Mouse (Mus musculus) embryonic facial prominence, embryonic 15.5 days (tissue): ENCODE results near the gene 6030498E09Rik. TPM values are rescaled to one million over a fixed set of nuclear protein-coding genes. Genes with fewer than 3 reads are reported as not detected.

ENCODE experiments used
- ATAC-seq: fragments of 200-750 bp; cut with Nextera tagmentation; 2 replicates; pipeline ENCODE4 v1.8.0; 2017; ENCODE audit warnings: low read depth, moderate TSS enrichment; ENCODE audit not compliant: insufficient number of reproducible peaks, low FRiP score, low TSS enrichment
- H3K27ac ChIP-seq: fragments of 300-500 bp; sonication (generic); replicated peaks from 2 replicates; pipeline ENCODE4 v1.5.1; 2015; ENCODE audit warnings: mild to moderate bottlenecking, inconsistent platforms
- H3K27me3 ChIP-seq: fragments of 300-500 bp; sonication (generic); 2 replicates; pipeline ENCODE4 v1.6.1; 2015; ENCODE audit warnings: inconsistent platforms
- H3K36me3 ChIP-seq: fragments of 300-500 bp; sonication (generic); 2 replicates; pipeline ENCODE4 v1.6.1; 2015; ENCODE audit warnings: mild to moderate bottlenecking, inconsistent platforms
- H3K4me1 ChIP-seq: fragments of 300-500 bp; sonication (generic); 2 replicates; pipeline ENCODE4 v1.6.1; 2015; ENCODE audit warnings: inconsistent platforms
- H3K4me2 ChIP-seq: fragments of 300-500 bp; sonication (generic); replicated peaks from 2 replicates; pipeline ENCODE4 v1.6.1; 2015; ENCODE audit warnings: mild to moderate bottlenecking, inconsistent platforms
- H3K4me3 ChIP-seq: fragments of 300-500 bp; sonication (generic); replicated peaks from 2 replicates; pipeline ENCODE4 v1.5.1; 2015; ENCODE audit warnings: mild to moderate bottlenecking, inconsistent platforms
- H3K9ac ChIP-seq: fragments of 300-500 bp; sonication (generic); 2 replicates; pipeline ENCODE4 v1.6.1; 2015; ENCODE audit warnings: inconsistent platforms
- H3K9me3 ChIP-seq: fragments of 300-500 bp; sonication (generic); replicated peaks from 2 replicates; pipeline ENCODE4 v1.6.1; 2016; ENCODE audit warnings: inconsistent platforms
- WGBS: fragments of 180-500 bp; shearing (Covaris S2); methylation state at CpG from one replicate; pipeline ENCODE4 v1.1.7; 2015; 5-methylcytosine and 5-hydroxymethylcytosine counted together
- microRNA-seq: library from miRNA; unstranded; fragments of <30 nt; microRNA quantifications from one replicate; pipeline ENCODE4, GENCODE M21; 2016; ENCODE audit warnings: borderline number of aligned reads
- polyA plus RNA-seq: library from polyadenylated mRNA; unstranded; fragments of >200 nt; fragmentation: Nextera tagmentation; extraction: Ambion mirVana; gene quantifications from 2 replicates; pipeline ENCODE4 v1.2.1, GENCODE M21; 2015

The 6030498E09Rik gene
- polyA plus RNA-seq, 1 experiment from 2014 or later = not detected

DNA sequence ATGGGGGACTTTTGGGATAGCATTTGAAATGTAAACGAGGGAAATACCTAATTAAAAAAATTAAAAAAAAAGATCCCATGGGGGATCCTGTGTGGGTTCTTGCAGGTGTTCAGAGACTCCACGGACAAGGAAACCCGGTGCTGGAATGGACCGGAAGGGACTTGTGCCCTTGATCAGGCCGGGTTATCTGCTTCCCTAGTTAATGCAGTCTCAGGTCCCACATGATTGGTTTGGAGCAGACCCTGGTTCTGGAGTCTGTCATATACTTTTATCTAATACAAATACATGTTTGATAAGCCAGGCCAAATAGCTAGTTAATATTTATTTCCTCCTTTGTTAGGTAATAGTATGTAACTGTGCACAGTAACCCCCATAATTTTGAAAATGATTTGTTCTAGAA, 223.8 kb downstream of the 6030498E09Rik start:
- 83% methylated on average over 5 of the region's 5 CpGs for WGBS
- Histone ChIP-seq H3K9me3 (no peaks in the 10 kb centered on the region), H3K9ac (no peak overlapping the region), H3K36me3 (no peaks in the 10 kb centered on the region), H3K4me3 (no peak overlapping the region), H3K4me1 (no peaks in the 10 kb centered on the region), H3K4me2 (no peak overlapping the region), H3K27me3 (no peaks in the 10 kb centered on the region), H3K27ac (no peak overlapping the region)
- no peak for ATAC-seq

Small RNA genes lying within 50 kb of the gene (microRNA-seq; reads per million reads assigned to microRNA genes)
- gene Gm25642 = not detected

Other genes with a start within 250 kb of the 6030498E09Rik start
- gene Cul4b, start 196.5 kb upstream of the 6030498E09Rik start, polyA plus RNA-seq = 22.5 and 23.7 TPM in 2 replicates
- 93.7 and 93.9 TPM in 2 replicates for gene Mcts1, start 172.1 kb upstream of the 6030498E09Rik start, polyA plus RNA-seq
- 30.1 and 32.3 TPM in 2 replicates for gene C1galt1c1, start 137.6 kb upstream of the 6030498E09Rik start, polyA plus RNA-seq